Mouse (Mus musculus) adrenal gland, adult 18-20 months (tissue): Measurements from ENCODE around the gene Iah1. TPM values are rescaled to one million over a fixed set of nuclear protein-coding genes. Genes with fewer than 3 reads are reported as not detected.
A peak's percentile ranks its signal among the peaks of the same experiment; 100 is the strongest.

ENCODE experiments used
- DNase-seq, 2 experiments: peaks; one replicate each; pipeline ENCODE4 v3.0.0; 2021 to 2022; ENCODE audit warnings: low spot score in 2 of 2
- total RNA-seq, 2 experiments: library from RNA; stranded (reverse); gene quantifications; 1 replicate in 1 of 2; 2 replicates in 1 of 2; pipeline ENCODE4 v1.2.3; 2021

The Iah1 gene
- total RNA-seq, 2 experiments from 2014 or later: 51.0 to 60.2 TPM

DNA sequence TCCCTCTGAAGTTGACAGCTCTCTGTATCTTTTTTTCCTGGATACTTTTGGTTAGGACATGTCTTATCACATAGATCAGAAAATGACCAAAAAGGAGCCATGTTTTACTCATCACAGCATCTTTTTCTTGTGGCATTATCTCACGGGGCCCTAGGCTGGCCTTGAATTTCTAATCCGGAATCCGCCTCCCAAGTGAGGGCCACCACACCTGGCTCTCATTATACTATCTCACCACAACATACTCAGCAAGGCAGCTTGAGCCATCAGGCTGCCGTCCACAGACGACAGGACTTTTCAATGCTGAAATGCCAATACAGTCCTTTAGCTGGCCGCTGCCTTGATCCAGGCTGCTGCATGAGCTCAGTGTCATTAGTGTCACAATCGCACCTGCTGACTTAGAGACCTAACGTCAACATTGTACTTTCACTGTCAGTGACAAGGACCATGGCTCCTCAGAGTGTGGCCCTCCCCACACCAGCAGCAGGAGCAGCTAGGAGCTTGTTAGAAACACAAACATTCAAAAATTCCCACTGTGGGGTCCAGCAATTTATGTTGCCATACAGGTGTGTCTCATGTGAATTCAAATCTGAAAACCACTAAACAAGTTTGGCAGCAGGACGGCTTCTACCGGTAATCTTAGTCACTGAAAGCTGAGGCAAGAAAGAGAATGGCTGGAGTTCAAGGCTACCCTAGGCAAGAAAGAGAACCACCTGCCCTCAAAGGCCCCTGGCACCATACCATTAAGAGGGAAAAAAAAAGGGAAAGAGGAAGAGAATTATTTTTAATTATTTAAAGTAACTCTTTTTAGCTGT is 48.6 kb downstream of the Iah1 start:
- no peak for DNase-seq

DNA sequence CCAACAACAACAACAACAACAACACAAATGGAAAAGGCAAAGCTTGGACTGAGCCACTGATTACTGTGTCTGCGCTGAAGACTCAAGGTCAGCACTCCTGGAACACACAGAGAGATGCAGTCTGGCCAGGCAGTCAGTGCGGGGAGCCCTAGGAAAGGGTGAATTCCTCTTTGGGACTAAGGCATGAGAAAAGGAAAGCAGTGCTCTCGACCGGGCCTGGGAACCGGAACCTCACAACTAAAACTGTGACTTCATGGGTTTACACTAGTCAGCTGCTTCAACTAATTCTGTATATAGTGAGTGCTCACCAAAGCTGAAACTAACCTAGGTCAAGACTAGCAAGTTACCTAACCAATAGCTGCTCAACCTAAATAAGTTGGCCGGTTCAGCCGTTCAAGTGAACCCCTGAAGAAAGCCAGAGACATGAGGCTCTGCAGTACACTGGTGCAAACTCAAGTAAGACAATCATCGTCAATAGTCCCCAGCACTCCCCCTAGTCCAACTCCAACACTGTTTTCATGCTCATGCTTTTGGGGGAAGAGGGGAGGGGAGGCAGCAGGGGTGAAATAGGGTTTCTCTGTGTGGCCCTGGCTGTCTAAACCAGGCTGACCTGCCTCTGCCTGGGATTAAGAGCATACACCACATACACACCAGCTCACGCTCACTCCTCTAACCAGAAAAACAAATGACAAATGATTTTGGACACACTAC is 52.3 kb downstream of the Iah1 start:
- no peak for DNase-seq

DNA sequence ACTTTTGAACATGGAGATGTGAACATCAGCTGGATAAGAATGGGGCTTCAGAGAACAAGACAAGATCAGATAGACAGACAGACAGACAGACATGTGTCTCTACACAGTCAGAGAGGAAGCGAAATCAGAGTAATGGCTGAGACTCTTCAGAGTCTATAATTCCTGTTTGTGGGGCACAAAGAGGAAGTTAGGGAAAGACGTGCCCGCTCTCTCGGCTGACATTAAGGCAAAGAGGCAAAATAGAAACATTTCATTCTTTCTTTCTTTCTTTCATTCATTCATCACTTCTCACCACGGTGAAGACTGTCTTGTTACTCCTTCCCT is 52.9 kb downstream of the Iah1 start:
- DNase-seq: no peak

DNA sequence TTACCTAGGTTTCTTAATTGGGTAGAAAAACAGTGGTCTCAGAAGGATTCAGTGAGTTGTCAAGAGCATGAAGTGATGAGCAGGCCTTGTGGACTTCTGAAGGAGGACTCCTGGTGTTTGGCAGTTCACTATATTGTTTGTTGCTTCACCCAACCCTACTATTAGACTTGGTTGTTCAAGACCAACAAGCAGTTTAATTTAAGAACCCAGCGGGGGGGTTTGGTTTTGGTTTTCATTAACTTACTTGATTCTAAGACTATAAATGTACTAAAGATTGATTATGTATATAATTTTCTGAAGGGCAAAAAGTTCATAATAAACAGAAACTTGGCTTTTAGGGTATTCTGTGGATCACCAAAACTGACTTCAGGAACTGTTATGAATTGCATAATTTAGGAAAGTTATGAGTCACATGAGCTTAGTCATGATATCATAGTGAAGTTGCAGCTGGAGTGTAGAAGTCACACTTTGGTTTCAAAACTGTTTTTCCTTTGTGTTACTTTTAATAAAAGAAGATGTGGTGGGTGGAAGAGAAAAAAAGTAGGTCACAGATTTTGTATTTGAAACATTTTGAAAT is 53.9 kb downstream of the Iah1 start:
- DNase-seq: no peak

DNA sequence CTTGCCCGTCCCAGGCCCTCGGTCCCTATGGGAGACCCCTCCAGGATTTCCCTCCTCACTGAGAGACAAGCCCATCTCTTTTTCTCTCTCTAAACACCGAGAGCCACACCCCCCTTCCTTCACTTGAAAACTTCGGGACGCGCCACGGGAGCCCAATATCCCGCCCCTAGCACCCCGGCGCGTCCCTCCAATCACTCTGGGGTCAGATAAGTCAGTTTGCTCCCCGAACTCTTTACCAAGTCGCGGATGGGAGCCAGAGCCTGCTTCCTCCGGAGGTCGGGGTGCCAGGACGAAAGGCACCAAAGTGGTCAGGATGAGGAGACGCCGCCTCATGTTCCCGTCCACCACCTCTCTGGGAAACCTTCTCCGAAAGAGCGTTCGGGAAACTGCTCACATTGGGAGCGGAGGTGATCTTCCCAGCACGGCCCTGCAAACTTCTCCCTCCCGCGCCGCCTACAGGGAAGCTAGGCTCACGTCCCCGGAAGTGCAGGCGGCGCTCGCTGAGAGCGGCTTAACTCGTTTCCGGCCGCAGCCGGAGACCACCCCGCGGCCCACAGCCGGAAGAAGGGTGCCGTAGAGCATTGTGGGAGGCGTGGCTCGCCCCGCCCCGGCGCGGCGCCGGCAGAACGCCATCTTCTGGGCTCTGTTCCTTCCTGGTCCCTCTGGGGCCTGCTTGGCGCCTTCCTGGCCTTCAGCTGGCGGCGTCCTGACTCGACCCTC is 57.1 kb downstream of the Iah1 start, which contains the start of gene Adam17:
TSS of gene Adam17 (minus strand) at position 533 of the 720 bp plus-strand sequence.
- peak; percentile 95 for DNase-seq

Other genes starting within 250 kb of the Iah1 start
- gene Cpsf3, start 31.0 kb upstream of the Iah1 start, total RNA-seq: 10 to 100 TPM; 42.4 to 59.8 TPM
- 10 to 100 TPM; 59.5 to 90.4 TPM for gene Itgb1bp1, start 30.1 kb upstream of the Iah1 start, total RNA-seq
- 10 to 100 TPM; 34.2 to 41.0 TPM for gene Adam17, start 57.2 kb downstream of the Iah1 start, total RNA-seq
- gene Ywhaq, start 101.2 kb downstream of the Iah1 start, total RNA-seq: 100 to 1,000 TPM; 267 to 313 TPM